Mouse (Mus musculus) C2C12 (cell line): ENCODE measurements around the gene Otub2. TPM values are rescaled to one million over a fixed set of nuclear protein-coding genes. Genes with fewer than 3 reads are reported as not detected.

Experiments used
- H3K27me3 ChIP-seq: one replicate; pipeline ENCODE4 v1.6.1; 2011; ENCODE audit not compliant: control insufficient read depth, insufficient read depth, insufficient read length
- H3K36me3 ChIP-seq: one replicate; pipeline ENCODE4 v1.6.1; 2011; ENCODE audit not compliant: control insufficient read depth, insufficient read depth
- H3K4me3 ChIP-seq: one replicate; pipeline ENCODE4 v1.5.1; 2011; ENCODE audit warnings: mild to moderate bottlenecking, control low read depth; ENCODE audit not compliant: poor library complexity, insufficient read depth, severe bottlenecking
- H3K79me2 ChIP-seq: one replicate; pipeline ENCODE4 v1.6.1; 2011; ENCODE audit not compliant: control insufficient read depth, insufficient read depth
- H3K79me3 ChIP-seq: one replicate; pipeline ENCODE4 v1.6.1; 2011; ENCODE audit warnings: low read depth, control low read depth
- H3ac ChIP-seq: one replicate; pipeline ENCODE3; 2011; ENCODE audit warnings: low read depth; ENCODE audit not compliant: control insufficient read depth, insufficient read length
- CEBPB ChIP-seq: IDR thresholded peaks from one replicate; pipeline ENCODE4 v1.6.1; 2011; ENCODE audit warnings: low read depth, mild to moderate bottlenecking, control low read depth, moderate library complexity
- CTCF ChIP-seq: IDR thresholded peaks from one replicate; pipeline ENCODE4 v1.5.1; 2011; ENCODE audit not compliant: control insufficient read depth, insufficient read depth, insufficient read length
- FOSL1 ChIP-seq: IDR thresholded peaks from one replicate; pipeline ENCODE4 v1.8.0; 2011; ENCODE audit warnings: mild to moderate bottlenecking, low read length; ENCODE audit not compliant: poor library complexity, insufficient read depth, severe bottlenecking
- MAX ChIP-seq: IDR thresholded peaks from one replicate; pipeline ENCODE4 v1.6.1; 2011; ENCODE audit warnings: mild to moderate bottlenecking, control low read depth
- MYOD1 ChIP-seq: IDR thresholded peaks from one replicate; pipeline ENCODE4 v1.6.1; 2011; ENCODE audit warnings: low read depth; ENCODE audit not compliant: control insufficient read depth, insufficient read length
- MYOG ChIP-seq: IDR thresholded peaks from one replicate; pipeline ENCODE4 v1.6.1; 2011; ENCODE audit not compliant: control insufficient read depth, insufficient read length; ENCODE audit errors: extremely low read depth
- USF1 ChIP-seq: IDR thresholded peaks from one replicate; pipeline ENCODE4 v1.6.1; 2011; ENCODE audit warnings: low read depth, mild to moderate bottlenecking, control low read depth, moderate library complexity
- polyA plus RNA-seq: library from polyadenylated mRNA; unstranded; fragments of >200 nt; fragmentation: generic; extraction: Trizol; gene quantifications from one replicate; pipeline ENCODE4 v1.2.1, GENCODE M21; 2012; ENCODE audit warnings: missing spikeins

Otub2 gene
- polyA plus RNA-seq, 1 experiment: 4.5 TPM

GRCm38 (mm10) chr12:103358951-103359801 is 29.3 kb upstream of the Otub2 start:
- no peaks in the 10 kb centered on the region for H3K27me3 ChIP-seq
- peak; percentile 89 for TF ChIP-seq MYOD1
- no peak for TF ChIP-seq CEBPB
- no peaks in the 10 kb centered on the region for H3K79me3 ChIP-seq
- no peaks in the 10 kb centered on the region for H3K79me2 ChIP-seq
- no peak overlapping the region for H3K4me3 ChIP-seq
- no peaks in the 10 kb centered on the region for H3K36me3 ChIP-seq
- H3ac ChIP-seq: no peak overlapping the region

- H3ac ChIP-seq: no peak overlapping the region
- no peak for TF ChIP-seq MYOG
- no peak for TF ChIP-seq MAX
- no peak for TF ChIP-seq MYOD1
- no peak for TF ChIP-seq CTCF
- no peak for TF ChIP-seq USF1
- no peak for TF ChIP-seq FOSL1
- no peak for TF ChIP-seq CEBPB
- no peaks in the 10 kb centered on the region for H3K79me3 ChIP-seq
- no peaks in the 10 kb centered on the region for H3K27me3 ChIP-seq
- no peak overlapping the region for H3K4me3 ChIP-seq
- H3K79me2 ChIP-seq: no peaks in the 10 kb centered on the region
- H3K36me3 ChIP-seq: no peaks in the 10 kb centered on the region
Measured at GRCm38 (mm10) chr12:103360812-103361211, 27.7 kb upstream of the Otub2 start.

GRCm38 (mm10) chr12:103361539-103362307 is 26.8 kb upstream of the Otub2 start:
- H3K79me3 ChIP-seq: no peaks in the 10 kb centered on the region
- TF ChIP-seq CEBPB (no peak), MAX (no peak), MYOD1 (no peak), FOSL1 (no peak), CTCF (no peak), USF1 (no peak), MYOG (no peak)
- no peaks in the 10 kb centered on the region for H3K36me3 ChIP-seq
- no peaks in the 10 kb centered on the region for H3K79me2 ChIP-seq
- no peak overlapping the region for H3ac ChIP-seq
- peaks cover 5% of the 10 kb centered on the region for H3K27me3 ChIP-seq
- H3K4me3 ChIP-seq: no peak overlapping the region

- TF ChIP-seq MYOD1: no peak
- no peak for TF ChIP-seq CEBPB
- TF ChIP-seq FOSL1: no peak
- TF ChIP-seq MYOG: no peak
- no peak for TF ChIP-seq MAX
- TF ChIP-seq USF1: no peak
- no peak for TF ChIP-seq CTCF
- Histone ChIP-seq H3K4me3 (no peak overlapping the region), H3K79me2 (no peaks in the 10 kb centered on the region), H3K27me3 (peaks cover 5% of the 10 kb centered on the region), H3K79me3 (no peaks in the 10 kb centered on the region), H3ac (no peak overlapping the region), H3K36me3 (no peaks in the 10 kb centered on the region)
Measured at GRCm38 (mm10) chr12:103362336-103362735, 26.1 kb upstream of the Otub2 start.

GRCm38 (mm10) chr12:103367171-103367570 is 21.3 kb upstream of the Otub2 start:
- Histone ChIP-seq H3K79me2 (no peaks in the 10 kb centered on the region), H3K36me3 (no peaks in the 10 kb centered on the region), H3ac (no peak overlapping the region), H3K27me3 (peaks cover 5% of the 10 kb centered on the region), H3K4me3 (no peak overlapping the region), H3K79me3 (no peaks in the 10 kb centered on the region)
- TF ChIP-seq USF1 (no peak), MYOG (no peak), MAX (no peak), CTCF (no peak), FOSL1 (no peak), CEBPB (no peak), MYOD1 (no peak)
